Mouse (Mus musculus) midbrain, embryonic 16.5 days (tissue): ENCODE data around the gene Gm12253. TPM values are rescaled to one million over a fixed set of nuclear protein-coding genes. Genes with fewer than 3 reads are reported as not detected.

ENCODE experiments used
- ATAC-seq: fragments of 200-750 bp; cut with Nextera tagmentation; 2 replicates; pipeline ENCODE4 v1.8.0; 2017; ENCODE audit warnings: moderate TSS enrichment
- H3K27ac ChIP-seq: fragments of 300-500 bp; sonication (generic); 2 replicates; pipeline ENCODE4 v1.5.1; 2014; ENCODE audit warnings: mild to moderate bottlenecking, low read length, mixed read lengths
- H3K27me3 ChIP-seq: fragments of 300-500 bp; sonication (generic); 2 replicates; pipeline ENCODE4 v1.6.1; 2014; ENCODE audit warnings: low read depth, low read length, mixed read lengths; ENCODE audit not compliant: control insufficient read depth, insufficient read depth
- H3K36me3 ChIP-seq: fragments of 300-500 bp; sonication (generic); 2 replicates; pipeline ENCODE4 v1.6.1; 2014; ENCODE audit warnings: mild to moderate bottlenecking, low read length, moderate library complexity, mixed read lengths; ENCODE audit not compliant: control insufficient read depth, insufficient read depth
- H3K4me1 ChIP-seq: fragments of 300-500 bp; sonication (generic); 2 replicates; pipeline ENCODE4 v1.6.1; 2014; ENCODE audit warnings: mild to moderate bottlenecking, low read length, mixed read lengths; ENCODE audit not compliant: control insufficient read depth, insufficient read depth
- H3K4me2 ChIP-seq: fragments of 300-500 bp; sonication (generic); 2 replicates; pipeline ENCODE4 v1.6.1; 2014; ENCODE audit warnings: mild to moderate bottlenecking, low read length, mixed read lengths
- H3K4me3 ChIP-seq: fragments of 300-500 bp; sonication (generic); 2 replicates; pipeline ENCODE4 v1.5.1; 2014; ENCODE audit warnings: low read depth, mild to moderate bottlenecking, low read length, moderate library complexity, mixed read lengths
- H3K9ac ChIP-seq: fragments of 300-500 bp; sonication (generic); 2 replicates; pipeline ENCODE4 v1.6.1; 2014; ENCODE audit warnings: low read depth, low read length, mixed read lengths
- H3K9me3 ChIP-seq: fragments of 300-500 bp; sonication (generic); replicated peaks from 2 replicates; pipeline ENCODE4 v1.6.1; 2014; ENCODE audit warnings: mild to moderate bottlenecking, low read length, mixed read lengths; ENCODE audit not compliant: control insufficient read depth, poor library complexity, severe bottlenecking
- WGBS: fragments of 180-500 bp; shearing (Covaris S2); extraction: QIAGEN DNeasy Blood & Tissue Kit; methylation state at CpG from one replicate; pipeline ENCODE4 v1.1.7; 2014; 5-methylcytosine and 5-hydroxymethylcytosine counted together
- polyA plus RNA-seq: library from polyadenylated mRNA; unstranded; fragments of >200 nt; fragmentation: Nextera tagmentation; extraction: Ambion mirVana; gene quantifications from 2 replicates; pipeline ENCODE4 v1.2.1, GENCODE M21; 2015

Gene Gm12253
- polyA plus RNA-seq: not detected in 2 replicates

DNA sequence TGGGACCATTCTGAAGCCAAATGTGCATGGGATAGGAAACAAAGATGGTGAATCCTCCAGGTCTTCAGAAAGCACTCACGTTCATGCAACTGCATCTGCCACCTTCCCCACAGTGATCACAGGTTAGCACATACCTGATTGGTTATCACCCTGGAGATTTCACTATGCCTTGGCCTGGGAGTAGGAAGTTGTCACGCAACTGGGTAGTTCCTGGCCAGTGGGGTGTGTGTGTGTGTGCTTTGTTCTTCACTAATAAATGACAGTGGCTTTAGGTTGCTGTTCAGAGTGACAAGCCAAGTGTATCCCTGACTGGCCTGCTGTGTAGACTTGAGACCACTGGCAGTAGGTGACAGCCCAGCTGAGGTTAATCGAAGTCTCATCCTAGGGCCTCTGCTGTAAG is at the start of gene Gm12253:
Gm12253 (plus strand) TSS at position 301 of the 400 bp plus-strand sequence.
- no peak for ATAC-seq
- 84% methylated on average over 3 of the region's 3 CpGs for WGBS

DNA sequence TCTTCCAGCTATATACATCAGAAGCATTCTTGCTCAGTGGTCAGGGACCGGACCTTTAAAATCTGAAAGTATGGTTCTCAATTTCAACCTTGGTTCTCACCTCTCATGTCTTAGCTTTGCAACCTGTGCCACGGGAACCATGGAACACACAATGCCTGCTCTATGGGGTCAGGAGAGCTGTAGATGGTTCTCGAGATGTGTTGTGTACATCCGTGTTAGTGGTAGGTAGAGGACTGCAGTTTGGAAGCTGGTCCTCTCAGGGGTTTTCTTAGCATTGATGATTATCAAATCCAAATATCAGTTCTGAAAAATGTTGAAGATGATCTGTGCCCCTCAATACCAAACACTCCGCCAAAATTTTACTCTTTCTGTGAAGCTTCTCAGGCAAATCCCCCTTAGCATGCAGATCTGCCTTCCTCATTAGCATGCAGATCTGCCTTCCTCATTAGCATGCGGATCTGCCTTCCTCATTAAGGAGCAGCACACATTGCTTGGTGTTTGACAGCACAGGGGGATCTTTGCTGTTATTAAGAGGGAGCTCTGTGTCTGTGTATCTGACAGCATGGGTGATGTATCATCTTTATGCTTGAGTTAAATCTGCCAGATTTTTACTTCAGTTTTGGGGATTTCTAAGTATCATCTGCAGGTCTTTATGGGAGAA is 32.2 kb upstream of the Gm12253 start:
- H3K27me3 ChIP-seq: no peaks in the 10 kb centered on the region
- no peak overlapping the region for H3K9ac ChIP-seq
- ATAC-seq: peak; percentile 92
- peak overlapping the region; percentile 76 for H3K27ac ChIP-seq
- no peaks in the 10 kb centered on the region for H3K36me3 ChIP-seq
- no peaks in the 10 kb centered on the region for H3K9me3 ChIP-seq
- H3K4me1 ChIP-seq: peaks cover 16% of the 10 kb centered on the region
- WGBS: 37% methylated on average over 6 of the region's 6 CpGs
- H3K4me2 ChIP-seq: peak overlapping the region; percentile 28
- no peak overlapping the region for H3K4me3 ChIP-seq

More for the DNA sequence above, at the start of gene Gm12253:
- Histone ChIP-seq H3K4me2 (no peak within 1 kb of the TSS), H3K4me1 (no peaks in the 10 kb centered on the region), H3K9me3 (no peaks in the 10 kb centered on the region), H3K27me3 (no peaks in the 10 kb centered on the region), H3K27ac (no peak within 1 kb of the TSS), H3K4me3 (no peak within 1 kb of the TSS), H3K9ac (no peak within 1 kb of the TSS), H3K36me3 (no peaks in the 10 kb centered on the region)

DNA sequence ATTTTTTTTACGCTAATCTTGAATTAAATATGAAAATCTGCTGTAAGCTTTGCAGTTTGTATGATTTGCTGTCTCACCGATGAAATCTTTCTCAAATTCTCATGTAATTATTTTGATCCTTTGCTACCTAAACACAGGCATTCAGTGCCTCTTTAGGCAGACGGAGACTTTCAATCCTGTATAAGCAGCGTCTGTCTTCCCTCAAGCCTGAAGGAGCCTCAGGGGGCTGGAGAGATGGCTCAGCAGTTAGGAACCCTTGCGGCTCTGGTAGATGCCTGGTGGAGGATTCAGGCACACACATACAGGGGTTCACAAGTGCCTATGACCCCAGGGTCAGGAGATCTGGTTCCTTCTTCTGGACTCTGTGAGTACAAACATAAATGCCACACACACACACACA is 31.7 kb upstream of the Gm12253 start:
- no peaks in the 10 kb centered on the region for H3K9me3 ChIP-seq
- peak overlapping the region; percentile 76 for H3K27ac ChIP-seq
- H3K4me3 ChIP-seq: no peak overlapping the region
- H3K4me1 ChIP-seq: peaks cover 16% of the 10 kb centered on the region
- H3K9ac ChIP-seq: peak overlapping the region; percentile 30; the same call in 1 of the 2 replicates
- H3K36me3 ChIP-seq: no peaks in the 10 kb centered on the region
- no peaks in the 10 kb centered on the region for H3K27me3 ChIP-seq
- peak; percentile 75 for ATAC-seq
- peak overlapping the region; percentile 28; the same call in 1 of the 2 replicates for H3K4me2 ChIP-seq
- 29% methylated on average over 5 of the region's 5 CpGs for WGBS

DNA sequence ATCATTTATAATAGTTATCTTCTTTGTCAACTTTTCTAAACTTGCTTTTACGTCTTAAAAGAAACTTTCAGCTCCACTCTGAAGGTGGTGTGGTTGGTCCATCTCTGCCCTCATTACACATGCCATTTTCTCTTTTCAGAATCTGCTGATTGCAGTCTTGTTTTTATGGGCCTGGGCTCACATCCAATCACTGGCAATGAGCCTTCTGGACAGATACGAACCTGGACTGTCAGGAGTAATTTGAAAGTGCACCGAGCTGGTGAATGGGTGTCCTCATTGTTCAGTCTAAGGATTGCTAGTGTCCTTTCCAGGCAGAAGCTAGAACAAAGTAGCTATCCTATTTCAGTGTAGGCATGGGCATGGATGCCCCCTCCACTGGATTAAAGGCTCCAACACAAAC is 24.3 kb upstream of the Gm12253 start:
- H3K4me3 ChIP-seq: no peak overlapping the region
- H3K4me1 ChIP-seq: no peaks in the 10 kb centered on the region
- no peaks in the 10 kb centered on the region for H3K9me3 ChIP-seq
- no peaks in the 10 kb centered on the region for H3K36me3 ChIP-seq
- H3K27ac ChIP-seq: no peak overlapping the region
- no peak overlapping the region for H3K9ac ChIP-seq
- H3K4me2 ChIP-seq: no peak overlapping the region
- no peak for ATAC-seq
- H3K27me3 ChIP-seq: no peaks in the 10 kb centered on the region
- 80% methylated on average over 3 of the region's 3 CpGs for WGBS

DNA sequence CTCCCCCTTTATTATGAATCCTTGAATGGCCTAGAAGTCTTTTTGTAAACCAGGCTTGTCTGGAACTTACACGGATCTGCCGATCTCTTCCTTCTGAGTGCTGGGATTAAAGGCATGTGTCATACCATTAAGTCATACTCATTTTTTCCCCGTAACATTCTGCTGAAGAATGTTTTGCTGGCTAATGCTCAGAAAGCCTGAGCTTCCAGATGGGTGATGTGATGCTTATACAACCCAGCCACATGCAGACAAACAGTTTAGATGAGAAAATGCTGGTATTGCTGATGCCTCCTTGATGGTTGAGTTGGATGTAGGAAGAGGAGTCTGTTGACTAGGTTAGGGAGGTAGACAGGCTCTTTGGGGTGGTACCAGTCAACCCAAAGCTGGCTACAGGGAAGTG is 14.0 kb upstream of the Gm12253 start:
- no peak overlapping the region for H3K9ac ChIP-seq
- H3K4me1 ChIP-seq: no peaks in the 10 kb centered on the region
- H3K4me2 ChIP-seq: no peak overlapping the region
- ATAC-seq: no peak
- no peaks in the 10 kb centered on the region for H3K36me3 ChIP-seq
- H3K27me3 ChIP-seq: no peaks in the 10 kb centered on the region
- no peak overlapping the region for H3K4me3 ChIP-seq
- WGBS: 83% methylated on average over 3 of the region's 3 CpGs
- no peaks in the 10 kb centered on the region for H3K9me3 ChIP-seq
- no peak overlapping the region for H3K27ac ChIP-seq

DNA sequence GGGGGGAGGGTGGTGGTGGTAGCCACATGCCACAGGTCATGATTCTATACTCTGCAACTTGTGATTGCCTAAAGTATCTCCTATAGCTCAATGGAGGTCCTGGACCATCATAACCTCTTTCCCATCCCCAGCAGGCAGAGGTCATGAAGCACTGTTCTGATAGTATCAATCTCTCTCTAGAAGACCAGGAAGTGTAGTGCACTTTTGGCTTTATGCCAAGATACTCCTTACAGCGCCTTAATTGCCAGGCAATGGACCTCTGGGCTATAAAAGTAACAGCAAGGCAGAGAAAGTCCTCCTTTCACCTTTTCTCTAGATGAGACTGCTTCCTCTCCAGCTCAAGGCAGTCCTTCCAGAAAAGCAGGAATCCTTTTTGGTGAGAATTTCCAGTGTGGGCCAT is 11.5 kb upstream of the Gm12253 start, which contains the start of gene 1810065E05Rik:
1810065E05Rik (plus strand) TSS at position 297 of the 400 bp plus-strand sequence.
- ATAC-seq: no peak
- H3K27me3 ChIP-seq: no peaks in the 10 kb centered on the region
- WGBS: 79% methylated on average over 1 of the region's 1 CpGs
- no peak within 1 kb of the TSS for H3K4me3 ChIP-seq
- no peaks in the 10 kb centered on the region for H3K9me3 ChIP-seq
- no peaks in the 10 kb centered on the region for H3K4me1 ChIP-seq
- no peak within 1 kb of the TSS for H3K9ac ChIP-seq
- H3K4me2 ChIP-seq: no peak within 1 kb of the TSS
- no peak within 1 kb of the TSS for H3K27ac ChIP-seq
- no peaks in the 10 kb centered on the region for H3K36me3 ChIP-seq

DNA sequence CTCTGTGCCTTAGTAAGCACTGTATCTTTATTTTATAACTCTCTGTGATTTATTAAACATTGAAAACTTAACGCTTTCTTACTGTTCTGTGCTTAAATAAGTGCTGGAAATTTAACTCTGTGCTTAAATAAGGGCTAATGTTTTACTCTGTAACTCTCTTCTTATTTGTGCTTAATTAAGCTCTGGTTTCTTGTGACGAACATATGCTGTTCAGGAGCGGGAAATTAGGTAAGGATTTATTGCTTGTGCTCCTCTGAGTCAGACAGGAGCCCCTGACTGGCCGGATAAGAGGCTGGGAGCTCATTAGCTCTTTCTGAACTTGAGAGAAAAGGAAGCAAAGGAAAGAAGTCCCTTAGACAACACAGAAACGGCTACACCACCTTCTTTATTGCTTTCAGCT is 5.5 kb downstream of the Gm12253 start:
- no peak for ATAC-seq
- H3K9ac ChIP-seq: no peak overlapping the region

DNA sequence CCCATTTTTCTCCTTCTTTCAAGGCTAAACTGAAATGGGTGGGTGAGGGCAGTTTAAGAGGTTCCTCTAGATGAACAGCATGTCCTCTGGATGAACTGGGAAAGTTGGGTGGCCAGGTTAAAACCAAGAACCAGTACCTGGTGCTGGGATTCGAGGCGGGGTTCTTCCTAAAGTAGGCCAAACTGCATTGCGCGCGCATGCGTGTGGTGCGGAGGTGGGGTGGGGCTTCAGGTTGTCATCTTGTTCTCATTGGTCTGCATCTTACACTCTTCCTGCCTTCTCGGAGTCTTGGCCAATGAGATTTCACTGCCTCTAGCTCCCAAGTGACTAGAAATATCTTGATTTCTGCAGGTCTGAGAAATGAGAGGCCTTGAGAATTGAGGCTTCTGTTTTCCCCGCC is 20.4 kb downstream of the Gm12253 start, which contains the start of gene Lypd9:
Lypd9 (minus strand) TSS at position 165 of the 400 bp plus-strand sequence.
- Histone ChIP-seq H3K4me3 (no peak within 1 kb of the TSS), H3K4me1 (no peaks in the 10 kb centered on the region), H3K9ac (no peak within 1 kb of the TSS), H3K27ac (no peak within 1 kb of the TSS), H3K27me3 (no peaks in the 10 kb centered on the region), H3K9me3 (no peaks in the 10 kb centered on the region), H3K4me2 (no peak within 1 kb of the TSS), H3K36me3 (no peaks in the 10 kb centered on the region)
- ATAC-seq: no peak
- WGBS: 99% methylated on average over 9 of the region's 9 CpGs

More for the DNA sequence above, 5.5 kb downstream of the Gm12253 start:
- WGBS: 65% methylated on average over 5 of the region's 5 CpGs
- H3K4me1 ChIP-seq: no peaks in the 10 kb centered on the region
- H3K27ac ChIP-seq: no peak overlapping the region
- no peaks in the 10 kb centered on the region for H3K27me3 ChIP-seq
- no peaks in the 10 kb centered on the region for H3K36me3 ChIP-seq
- no peak overlapping the region for H3K4me3 ChIP-seq
- H3K9me3 ChIP-seq: no peaks in the 10 kb centered on the region
- no peak overlapping the region for H3K4me2 ChIP-seq

DNA sequence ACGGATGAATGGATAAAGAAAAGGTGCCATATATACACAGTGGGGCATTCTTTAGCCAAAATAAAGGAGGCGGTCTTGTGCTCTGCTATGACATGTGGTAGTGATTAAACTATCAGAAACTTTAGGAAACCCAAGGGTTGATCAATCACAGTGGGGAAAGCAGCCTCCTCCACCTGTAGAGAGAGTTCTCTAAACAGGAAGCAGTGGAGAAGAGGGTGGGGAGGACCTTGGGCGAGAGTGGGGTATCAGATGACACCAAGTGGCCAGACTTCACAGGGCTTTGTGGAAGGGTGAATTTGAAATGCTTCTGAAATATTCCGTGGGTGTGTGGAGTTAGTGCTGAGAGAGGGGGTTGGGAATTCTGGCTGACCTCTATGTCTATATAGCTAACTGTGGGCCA is 21.2 kb downstream of the Gm12253 start:
- Histone ChIP-seq H3K4me3 (no peak overlapping the region), H3K9me3 (no peaks in the 10 kb centered on the region), H3K27me3 (no peaks in the 10 kb centered on the region), H3K27ac (no peak overlapping the region), H3K4me2 (no peak overlapping the region), H3K9ac (no peak overlapping the region), H3K36me3 (no peaks in the 10 kb centered on the region), H3K4me1 (no peaks in the 10 kb centered on the region)
- ATAC-seq: no peak
- WGBS: 77% methylated on average over 4 of the region's 4 CpGs
